Mouse (Mus musculus) lung, embryonic 16.5 days (tissue): ENCODE results near the gene Chrd. TPM values are rescaled to one million over a fixed set of nuclear protein-coding genes. Genes with fewer than 3 reads are reported as not detected.

ENCODE experiments used
- ATAC-seq: fragments of 200-750 bp; cut with Nextera tagmentation; 2 replicates; pipeline ENCODE4 v1.8.0; 2017; ENCODE audit warnings: low read depth, mild to moderate bottlenecking, moderate library complexity
- H3K27ac ChIP-seq: fragments of 300-500 bp; sonication (generic); 2 replicates; pipeline ENCODE4 v1.5.1; 2014; ENCODE audit warnings: mild to moderate bottlenecking, control low read depth, low read length
- H3K27me3 ChIP-seq: fragments of 300-500 bp; sonication (generic); 2 replicates; pipeline ENCODE4 v1.6.1; 2014; ENCODE audit warnings: low read depth, low read length, mixed read lengths; ENCODE audit not compliant: control insufficient read depth, insufficient read depth
- H3K36me3 ChIP-seq: fragments of 300-500 bp; sonication (generic); 2 replicates; pipeline ENCODE4 v1.6.1; 2014; ENCODE audit warnings: low read length; ENCODE audit not compliant: control insufficient read depth, insufficient read depth
- H3K4me1 ChIP-seq: fragments of 300-500 bp; sonication (generic); replicated peaks from 2 replicates; pipeline ENCODE4 v1.6.1; 2014; ENCODE audit warnings: low read length, mixed read lengths; ENCODE audit not compliant: control insufficient read depth, insufficient read depth
- H3K4me2 ChIP-seq: fragments of 300-500 bp; sonication (generic); 2 replicates; pipeline ENCODE4 v1.6.1; 2014; ENCODE audit warnings: low read depth, low read length, control low read depth
- H3K4me3 ChIP-seq: fragments of 300-500 bp; sonication (generic); 2 replicates; pipeline ENCODE4 v1.5.1; 2014; ENCODE audit warnings: mild to moderate bottlenecking, low read length, control low read depth
- H3K9ac ChIP-seq: fragments of 300-500 bp; sonication (generic); 2 replicates; pipeline ENCODE4 v1.6.1; 2014; ENCODE audit warnings: low read length, control low read depth
- H3K9me3 ChIP-seq: fragments of 300-500 bp; sonication (generic); 2 replicates; pipeline ENCODE4 v1.6.1; 2016; ENCODE audit warnings: low read length; ENCODE audit not compliant: control insufficient read depth
- WGBS: fragments of 180-500 bp; shearing (Covaris S2); extraction: QIAGEN DNeasy Blood & Tissue Kit; methylation state at CpG from one replicate; pipeline ENCODE4 v1.1.7; 2014; 5-methylcytosine and 5-hydroxymethylcytosine counted together
- polyA plus RNA-seq: library from polyadenylated mRNA; unstranded; fragments of >200 nt; fragmentation: Nextera tagmentation; extraction: Ambion mirVana; gene quantifications from 2 replicates; pipeline ENCODE4 v1.2.1, GENCODE M21; 2015

The Chrd gene
- polyA plus RNA-seq, 1 experiment from 2014 or later = 3.3 TPM

- H3K4me1 ChIP-seq = peaks cover 25% of the 10 kb centered on the region
- H3K9me3 ChIP-seq = no peaks in the 10 kb centered on the region
- no peak overlapping the region for H3K4me3 ChIP-seq
- no peak for ATAC-seq
- no peak overlapping the region for H3K4me2 ChIP-seq
- WGBS = 40% methylated on average over 5 of the region's 5 CpGs
- no peak overlapping the region for H3K9ac ChIP-seq
- no peak overlapping the region for H3K27ac ChIP-seq
- H3K27me3 ChIP-seq = no peaks in the 10 kb centered on the region; the same call in 1 of the 2 replicates
- no peaks in the 10 kb centered on the region for H3K36me3 ChIP-seq
Measured at GRCm38 (mm10) chr16:20700036-20700435, 32.9 kb upstream of the Chrd start.

GRCm38 (mm10) chr16:20701316-20701715 lies 31.6 kb upstream of the Chrd start:
- Histone ChIP-seq H3K4me3 (no peak overlapping the region), H3K4me2 (no peak overlapping the region), H3K4me1 (peaks cover 12% of the 10 kb centered on the region), H3K9ac (no peak overlapping the region), H3K27me3 (no peaks in the 10 kb centered on the region), H3K36me3 (no peaks in the 10 kb centered on the region), H3K9me3 (no peaks in the 10 kb centered on the region), H3K27ac (no peak overlapping the region)
- WGBS = 59% methylated on average over 7 of the region's 7 CpGs
- no peak for ATAC-seq

DNA sequence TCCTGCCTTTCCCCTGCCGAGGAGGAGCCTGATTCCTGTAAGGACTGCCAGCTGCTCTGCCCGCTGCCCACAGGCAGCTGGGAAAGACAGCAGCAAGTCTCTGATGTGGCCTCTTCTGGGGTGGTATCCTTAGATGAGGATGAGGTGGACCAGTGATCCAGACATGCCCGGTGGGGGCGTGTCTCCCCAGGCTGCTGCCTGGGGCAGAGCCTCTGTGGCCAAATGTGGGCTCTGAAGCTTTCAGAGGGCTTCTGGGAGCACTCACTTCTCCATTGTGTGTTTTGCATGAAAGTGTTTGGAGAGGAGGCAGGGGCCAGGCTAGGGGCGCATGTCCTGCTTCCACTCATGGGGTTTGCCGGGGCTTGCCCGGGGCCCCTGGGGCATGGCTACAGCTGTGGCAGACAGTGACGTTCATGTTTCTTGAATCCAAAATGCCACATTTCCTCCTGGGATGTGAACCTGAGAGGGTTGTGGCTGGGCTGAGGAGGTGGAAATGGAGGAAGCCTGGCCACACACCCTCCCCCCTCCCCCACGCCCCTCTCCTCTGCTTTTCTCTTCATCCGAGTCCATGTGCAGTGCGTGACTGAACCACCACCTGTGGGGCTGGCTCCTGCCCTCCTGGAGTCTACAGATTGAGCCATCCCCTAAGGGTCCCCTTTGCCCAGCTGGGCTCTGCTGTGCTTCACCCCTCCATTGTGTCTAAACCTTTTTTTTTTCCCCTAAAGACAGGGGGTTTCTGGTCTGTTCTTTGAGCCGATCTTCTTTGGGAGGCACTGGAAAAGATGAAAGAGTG lies 31.0 kb upstream of the Chrd start:
- H3K4me2 ChIP-seq = no peak overlapping the region

GRCm38 (mm10) chr16:20702522-20702893 lies 30.4 kb upstream of the Chrd start:
- no peak overlapping the region for H3K4me2 ChIP-seq
- 10% methylated on average over 8 of the region's 8 CpGs for WGBS
- H3K9me3 ChIP-seq = no peaks in the 10 kb centered on the region
- no peak overlapping the region for H3K4me3 ChIP-seq
- ATAC-seq = peak; percentile 77
- H3K4me1 ChIP-seq = peaks cover 11% of the 10 kb centered on the region
- no peaks in the 10 kb centered on the region for H3K27me3 ChIP-seq
- no peak overlapping the region for H3K27ac ChIP-seq
- no peaks in the 10 kb centered on the region for H3K36me3 ChIP-seq
- H3K9ac ChIP-seq = peak overlapping the region; percentile 2; the same call in 1 of the 2 replicates

More for the DNA sequence above, 31.0 kb upstream of the Chrd start:
- Histone ChIP-seq H3K27me3 (no peaks in the 10 kb centered on the region), H3K9me3 (no peaks in the 10 kb centered on the region), H3K36me3 (no peaks in the 10 kb centered on the region), H3K9ac (peak overlapping the region; percentile 2; the same call in 1 of the 2 replicates), H3K4me3 (no peak overlapping the region), H3K4me1 (peaks cover 11% of the 10 kb centered on the region), H3K27ac (no peak overlapping the region)
- 29% methylated on average over 12 of the region's 12 CpGs for WGBS
- ATAC-seq = peak; percentile 12; the same call in 1 of the 2 replicates

DNA sequence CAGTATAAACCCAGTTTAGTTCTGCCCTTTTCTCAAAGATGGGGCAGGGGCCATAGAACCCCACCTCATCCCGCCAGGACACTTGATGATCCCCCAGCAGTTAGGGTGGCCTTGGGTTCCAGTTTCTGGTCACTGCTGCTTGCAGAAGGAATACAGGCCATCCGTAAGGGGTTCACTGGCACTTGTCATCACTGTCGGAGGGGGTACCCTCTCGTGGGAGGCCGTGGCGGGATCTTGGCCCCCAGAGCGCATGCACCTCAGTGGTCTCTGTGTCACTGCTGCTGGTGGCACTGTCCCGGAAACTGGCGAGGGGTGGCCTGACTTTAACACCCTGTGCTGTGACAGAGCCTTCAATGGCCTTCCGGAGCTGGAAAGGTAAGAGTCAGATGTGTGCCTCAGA lies 29.9 kb upstream of the Chrd start:
- Histone ChIP-seq H3K4me3 (no peak overlapping the region), H3K4me2 (no peak overlapping the region), H3K27me3 (no peaks in the 10 kb centered on the region), H3K9ac (no peak overlapping the region), H3K4me1 (peaks cover 11% of the 10 kb centered on the region), H3K36me3 (no peaks in the 10 kb centered on the region), H3K9me3 (no peaks in the 10 kb centered on the region), H3K27ac (no peak overlapping the region)
- WGBS = 93% methylated on average over 10 of the region's 10 CpGs
- ATAC-seq = no peak

DNA sequence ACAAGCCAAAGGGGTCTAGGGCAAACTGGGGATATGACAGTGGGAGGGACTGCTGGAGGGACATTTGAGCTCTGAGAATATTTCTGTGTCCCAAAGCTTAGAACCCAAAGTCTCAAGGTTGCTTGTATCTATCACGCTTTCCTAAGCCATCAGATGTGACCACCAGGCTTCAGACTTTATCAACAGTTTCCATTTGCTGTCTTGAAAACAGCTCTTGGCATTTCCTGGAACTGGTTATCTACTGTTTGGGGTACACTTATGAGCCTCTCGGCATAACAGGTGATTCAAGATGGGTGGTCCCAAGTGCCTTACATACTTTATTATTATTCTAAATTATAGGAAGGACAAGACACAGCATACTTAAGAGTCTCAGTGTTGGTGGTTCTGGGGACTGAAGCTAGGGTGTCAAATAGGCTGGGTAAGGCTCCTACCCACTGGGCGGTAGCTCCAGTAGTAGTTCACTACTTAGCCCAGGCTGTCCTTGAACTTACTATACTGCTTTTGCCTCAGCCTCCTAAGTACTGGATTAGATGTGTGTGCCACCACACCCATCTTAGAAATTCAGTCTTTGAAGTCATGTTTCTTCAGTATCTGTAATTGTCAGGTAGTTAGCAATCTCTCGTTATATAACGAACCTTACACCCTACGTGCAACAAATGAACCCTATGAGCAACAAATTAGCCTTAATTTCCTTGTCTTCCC lies 29.1 kb upstream of the Chrd start:
- Histone ChIP-seq H3K27ac (no peak overlapping the region), H3K4me3 (no peak overlapping the region), H3K9ac (no peak overlapping the region), H3K27me3 (no peaks in the 10 kb centered on the region), H3K9me3 (no peaks in the 10 kb centered on the region), H3K4me2 (no peak overlapping the region), H3K36me3 (no peaks in the 10 kb centered on the region), H3K4me1 (peaks cover 11% of the 10 kb centered on the region)
- no peak for ATAC-seq
- WGBS = 84% methylated on average over 6 of the region's 6 CpGs

DNA sequence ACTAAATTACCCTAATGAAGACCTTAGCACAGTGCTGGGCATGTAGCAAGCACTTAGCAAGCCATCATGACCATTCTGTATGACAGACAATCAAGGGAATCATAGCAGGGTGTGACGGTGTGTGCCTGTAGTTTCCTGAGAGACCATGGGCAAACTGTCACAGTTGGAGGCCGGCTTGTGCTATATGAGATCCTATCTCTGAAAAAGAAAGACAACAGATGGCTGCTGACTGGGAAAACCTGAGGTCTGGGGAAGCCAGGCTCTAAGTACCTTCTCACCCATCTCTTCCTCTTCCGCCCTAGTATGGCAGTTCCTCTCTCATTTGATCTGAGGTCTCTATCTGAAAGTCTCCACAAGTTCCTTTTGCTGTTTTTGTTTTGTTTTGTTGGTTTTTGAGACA lies 27.1 kb upstream of the Chrd start:
- WGBS = 84% methylated on average over 3 of the region's 3 CpGs
- Histone ChIP-seq H3K9ac (no peak overlapping the region), H3K27me3 (no peaks in the 10 kb centered on the region), H3K4me1 (peaks cover 11% of the 10 kb centered on the region), H3K4me2 (no peak overlapping the region), H3K36me3 (peaks cover 2% of the 10 kb centered on the region; the same call in 1 of the 2 replicates), H3K4me3 (no peak overlapping the region), H3K27ac (no peak overlapping the region), H3K9me3 (no peaks in the 10 kb centered on the region)
- no peak for ATAC-seq

- no peak overlapping the region for H3K4me2 ChIP-seq
- no peak for ATAC-seq
- no peaks in the 10 kb centered on the region for H3K27me3 ChIP-seq
- WGBS = 84% methylated on average over 2 of the region's 2 CpGs
- H3K9me3 ChIP-seq = no peaks in the 10 kb centered on the region
- no peak overlapping the region for H3K27ac ChIP-seq
- H3K9ac ChIP-seq = no peak overlapping the region
- H3K36me3 ChIP-seq = peaks cover 2% of the 10 kb centered on the region
- no peak overlapping the region for H3K4me3 ChIP-seq
- peaks cover 9% of the 10 kb centered on the region for H3K4me1 ChIP-seq
Measured at GRCm38 (mm10) chr16:20706407-20707055, 26.4 kb upstream of the Chrd start.
